ENCODE assay signal across 2 mouse cellular contexts in genomic region chr4:134825864-134826263, GRCm38 (mm10). TPM values are rescaled to one million over a fixed set of nuclear protein-coding genes. Genes with fewer than 3 reads are reported as not detected.
"Had no signal": no experiment of that assay in that cellular context is flagged by ENCODE, and none has a peak within 500 bp of the region (broad histone marks: within the 10 kb centered on the region; RNA-seq: fewer than 3 reads in every experiment).

No protein-coding gene starts in this region.

RNA-seq across cellular contexts. Expression of gene Rhd, which starts 38.5 kb away (rescaled TPM):
- total RNA-seq: neutrophil, adult 5-6 weeks had no signal
- polyA plus RNA-seq: small intestine, adult 2 months had no signal
